Mouse (Mus musculus): ENCODE data around the gene Lrrc66.

- TF ChIP-seq CTCF (conservative IDR thresholded peaks at IDR 0.05; ENCODE audit: insufficient read depth, insufficient read length, low read depth, low read length) (no peak), POLR2A (IDR thresholded peaks at IDR 0.05; ENCODE audit: low read depth, low read length) (no peak)
Observed at GRCm38 (mm10) chr5:73669386-73669785, 37.1 kb upstream of the Lrrc66 start.
